Mouse (Mus musculus) forebrain, embryonic 11.5 days (tissue): ENCODE data around the gene Dlgap3. TPM values are rescaled to one million over a fixed set of nuclear protein-coding genes. Genes with fewer than 3 reads are reported as not detected.

Experiments
- ATAC-seq: fragments of 200-750 bp; cut with Nextera tagmentation; replicated peaks from 2 replicates; pipeline ENCODE4 v1.8.0; 2017; ENCODE audit warnings: moderate TSS enrichment; ENCODE audit not compliant: low FRiP score
- DNase-seq: peaks from one replicate; pipeline ENCODE4 v3.0.0-alpha.2; 2017; ENCODE audit warnings: low spot score
- H3K27ac ChIP-seq: fragments of 300-500 bp; sonication (generic); 2 replicates; pipeline ENCODE4 v1.5.1; 2014; ENCODE audit warnings: low read depth, low read length
- H3K27me3 ChIP-seq: fragments of 300-500 bp; sonication (generic); 2 replicates; pipeline ENCODE4 v1.6.1; 2014; ENCODE audit warnings: mild to moderate bottlenecking, low read length, mixed read lengths; ENCODE audit not compliant: control insufficient read depth, insufficient read depth
- H3K36me3 ChIP-seq: fragments of 300-500 bp; sonication (generic); 2 replicates; pipeline ENCODE4 v1.6.1; 2014; ENCODE audit warnings: mild to moderate bottlenecking, low read length, moderate library complexity, mixed read lengths; ENCODE audit not compliant: control insufficient read depth, insufficient read depth
- H3K4me1 ChIP-seq: fragments of 300-500 bp; sonication (generic); replicated peaks from 2 replicates; pipeline ENCODE4 v1.6.1; 2014; ENCODE audit warnings: low read length, mixed read lengths; ENCODE audit not compliant: control insufficient read depth, insufficient read depth
- H3K4me2 ChIP-seq: fragments of 300-500 bp; sonication (generic); 2 replicates; pipeline ENCODE4 v1.6.1; 2014; ENCODE audit warnings: low read depth, mild to moderate bottlenecking, low read length, moderate library complexity, mixed read lengths; ENCODE audit not compliant: severe bottlenecking
- H3K4me3 ChIP-seq: fragments of 300-500 bp; sonication (generic); 2 replicates; pipeline ENCODE4 v1.5.1; 2014; ENCODE audit warnings: low read depth, low read length
- H3K9ac ChIP-seq: fragments of 300-500 bp; sonication (generic); 2 replicates; pipeline ENCODE4 v1.6.1; 2014; ENCODE audit warnings: low read length
- H3K9me3 ChIP-seq: fragments of 300-500 bp; sonication (generic); 2 replicates; pipeline ENCODE4 v1.6.1; 2016; ENCODE audit warnings: low read length, mixed read lengths; ENCODE audit not compliant: control insufficient read depth
- WGBS: fragments of 180-500 bp; shearing (Covaris S2); extraction: QIAGEN DNeasy Blood & Tissue Kit; methylation state at CpG from one replicate; pipeline ENCODE4 v1.1.7; 2014; 5-methylcytosine and 5-hydroxymethylcytosine counted together
- polyA plus RNA-seq: library from polyadenylated mRNA; unstranded; fragments of >200 nt; fragmentation: Nextera tagmentation; extraction: Ambion mirVana; gene quantifications from 2 replicates; pipeline ENCODE4 v1.2.1, GENCODE M21; 2014

The Dlgap3 gene
- polyA plus RNA-seq, 1 experiment from 2014 or later, result 3.1 TPM

GRCm38 (mm10) chr4:127232028-127232427 lies 63.0 kb downstream of the Dlgap3 start:
- Histone ChIP-seq H3K9ac (no peak overlapping the region), H3K4me2 (no peak overlapping the region), H3K27me3 (peaks cover 5% of the 10 kb centered on the region; the same call in 1 of the 2 replicates), H3K27ac (peak overlapping the region; percentile 57; the same call in 1 of the 2 replicates), H3K36me3 (no peaks in the 10 kb centered on the region), H3K4me1 (peaks cover 19% of the 10 kb centered on the region; the same call in 1 of the 2 replicates), H3K4me3 (no peak overlapping the region), H3K9me3 (no peaks in the 10 kb centered on the region)
- DNase-seq, result peak; percentile 63
- ATAC-seq, result no peak
- 28% methylated on average over 6 of the region's 6 CpGs for WGBS

GRCm38 (mm10) chr4:127232551-127232950 lies 63.5 kb downstream of the Dlgap3 start:
- no peak for DNase-seq
- H3K36me3 ChIP-seq, result no peaks in the 10 kb centered on the region
- H3K9ac ChIP-seq, result no peak overlapping the region; the same call in 1 of the 2 replicates
- peaks cover 5% of the 10 kb centered on the region; the same call in 1 of the 2 replicates for H3K27me3 ChIP-seq
- peak overlapping the region; percentile 57; the same call in 1 of the 2 replicates for H3K27ac ChIP-seq
- H3K4me1 ChIP-seq, result peaks cover 19% of the 10 kb centered on the region; the same call in 1 of the 2 replicates
- no peak for ATAC-seq
- no peak overlapping the region for H3K4me3 ChIP-seq
- no peak overlapping the region for H3K4me2 ChIP-seq
- H3K9me3 ChIP-seq, result no peaks in the 10 kb centered on the region
- WGBS, result 64% methylated on average over 5 of the region's 5 CpGs

GRCm38 (mm10) chr4:127233416-127234125 lies 64.6 kb downstream of the Dlgap3 start:
- H3K9ac ChIP-seq, result no peak overlapping the region
- ATAC-seq, result 0 out of 2 replicates have a peak, but pooled peaks have one; percentile 12
- no peak overlapping the region for H3K4me3 ChIP-seq
- H3K36me3 ChIP-seq, result no peaks in the 10 kb centered on the region
- H3K4me1 ChIP-seq, result peaks cover 16% of the 10 kb centered on the region; the same call in 1 of the 2 replicates
- H3K4me2 ChIP-seq, result no peak overlapping the region
- no peak overlapping the region for H3K27ac ChIP-seq
- WGBS, result 89% methylated on average over 40 of the region's 40 CpGs
- H3K27me3 ChIP-seq, result peaks cover 5% of the 10 kb centered on the region; the same call in 1 of the 2 replicates
- H3K9me3 ChIP-seq, result no peaks in the 10 kb centered on the region
- DNase-seq, result no peak

GRCm38 (mm10) chr4:127235742-127236487 lies 66.9 kb downstream of the Dlgap3 start:
- DNase-seq (peak; percentile 95), ATAC-seq (peak; percentile 74)
- Histone ChIP-seq H3K4me2 (peak overlapping the region; percentile 100), H3K9me3 (no peaks in the 10 kb centered on the region), H3K36me3 (no peaks in the 10 kb centered on the region), H3K4me1 (peaks cover 16% of the 10 kb centered on the region; the same call in 1 of the 2 replicates), H3K27me3 (peaks cover 5% of the 10 kb centered on the region; the same call in 1 of the 2 replicates), H3K9ac (peak overlapping the region; percentile 74), H3K27ac (peak overlapping the region; percentile 18; the same call in 1 of the 2 replicates), H3K4me3 (peak overlapping the region; percentile 46)
- under 1% methylated on average over 67 of the region's 67 CpGs for WGBS

- H3K36me3 ChIP-seq, result no peaks in the 10 kb centered on the region
- WGBS, result 1% methylated on average over 14 of the region's 14 CpGs
- ATAC-seq (0 out of 2 replicates have a peak, but pooled peaks have one; percentile 5), DNase-seq (peak; percentile 64)
- H3K9me3 ChIP-seq, result no peaks in the 10 kb centered on the region
- H3K9ac ChIP-seq, result peak overlapping the region; percentile 74
- H3K27me3 ChIP-seq, result peaks cover 5% of the 10 kb centered on the region; the same call in 1 of the 2 replicates
- H3K4me1 ChIP-seq, result peaks cover 16% of the 10 kb centered on the region; the same call in 1 of the 2 replicates
- peak overlapping the region; percentile 100 for H3K4me2 ChIP-seq
- H3K27ac ChIP-seq, result no peak overlapping the region
- peak overlapping the region; percentile 46 for H3K4me3 ChIP-seq
Measured at GRCm38 (mm10) chr4:127236631-127237030, 67.6 kb downstream of the Dlgap3 start.

- H3K4me3 ChIP-seq, result no peak overlapping the region
- no peak for ATAC-seq
- H3K4me1 ChIP-seq, result peaks cover 13% of the 10 kb centered on the region; the same call in 1 of the 2 replicates
- no peak overlapping the region; the same call in 1 of the 2 replicates for H3K9ac ChIP-seq
- no peaks in the 10 kb centered on the region for H3K9me3 ChIP-seq
- no peak for DNase-seq
- peaks cover 5% of the 10 kb centered on the region; the same call in 1 of the 2 replicates for H3K27me3 ChIP-seq
- H3K27ac ChIP-seq, result no peak overlapping the region
- WGBS, result 43% methylated on average over 10 of the region's 10 CpGs
- H3K4me2 ChIP-seq, result no peak overlapping the region
- no peaks in the 10 kb centered on the region for H3K36me3 ChIP-seq
Measured at GRCm38 (mm10) chr4:127237271-127237670, 68.3 kb downstream of the Dlgap3 start.

GRCm38 (mm10) chr4:127242696-127243095 lies 73.7 kb downstream of the Dlgap3 start:
- no peak overlapping the region for H3K4me3 ChIP-seq
- DNase-seq (no peak), ATAC-seq (no peak)
- H3K4me2 ChIP-seq, result no peak overlapping the region
- WGBS, result 69% methylated on average over 6 of the region's 6 CpGs
- no peak overlapping the region for H3K27ac ChIP-seq
- H3K27me3 ChIP-seq, result 0 out of 2 replicates have a peak, but pooled peaks cover 2% of the 10 kb centered on the region
- no peak overlapping the region for H3K9ac ChIP-seq
- no peaks in the 10 kb centered on the region for H3K9me3 ChIP-seq
- H3K4me1 ChIP-seq, result peaks cover 3% of the 10 kb centered on the region; the same call in 1 of the 2 replicates
- H3K36me3 ChIP-seq, result no peaks in the 10 kb centered on the region

GRCm38 (mm10) chr4:127243552-127243951 lies 74.5 kb downstream of the Dlgap3 start, which contains the start of gene Smim12:
Smim12 (plus strand) TSS chr4:127243784.
- Histone ChIP-seq H3K36me3 (no peaks in the 10 kb centered on the region), H3K9ac (peak within 1 kb of the TSS; percentile 95), H3K27ac (0 out of 2 replicates have a peak within 1 kb of the TSS, but pooled peaks have one; percentile 18), H3K4me3 (peak within 1 kb of the TSS; percentile 95), H3K4me1 (peaks cover 3% of the 10 kb centered on the region; the same call in 1 of the 2 replicates), H3K4me2 (peak within 1 kb of the TSS; percentile 94), H3K27me3 (0 out of 2 replicates have a peak, but pooled peaks cover 2% of the 10 kb centered on the region), H3K9me3 (no peaks in the 10 kb centered on the region)
- DNase-seq (peak; percentile 99), ATAC-seq (peak; percentile 98)
- under 1% methylated on average over 29 of the region's 29 CpGs for WGBS
